Mouse (Mus musculus) stomach, embryonic 14.5 days (tissue): ENCODE results near the gene Ttll11. TPM values are rescaled to one million over a fixed set of nuclear protein-coding genes. Genes with fewer than 3 reads are reported as not detected.

ENCODE experiments used
- ATAC-seq: fragments of 200-750 bp; cut with Nextera tagmentation; 2 replicates; pipeline ENCODE4 v1.8.0; 2017; ENCODE audit warnings: low read depth, moderate TSS enrichment; ENCODE audit not compliant: insufficient number of reproducible peaks, insufficient read depth, low FRiP score
- H3K27ac ChIP-seq: fragments of 300-500 bp; sonication (generic); 2 replicates; pipeline ENCODE4 v1.5.1; 2014; ENCODE audit warnings: mild to moderate bottlenecking, low read length, moderate library complexity, mixed read lengths
- H3K27me3 ChIP-seq: fragments of 300-500 bp; sonication (generic); 2 replicates; pipeline ENCODE4 v1.6.1; 2014; ENCODE audit warnings: low read length, control low read depth, mixed read lengths; ENCODE audit not compliant: control insufficient read depth, insufficient read depth
- H3K36me3 ChIP-seq: fragments of 300-500 bp; sonication (generic); 2 replicates; pipeline ENCODE4 v1.6.1; 2014; ENCODE audit warnings: mild to moderate bottlenecking, control low read depth, low read length, moderate library complexity, mixed read lengths; ENCODE audit not compliant: control insufficient read depth, insufficient read depth
- H3K4me1 ChIP-seq: fragments of 300-500 bp; sonication (generic); 2 replicates; pipeline ENCODE4 v1.6.1; 2014; ENCODE audit warnings: low read length, control low read depth, mixed read lengths; ENCODE audit not compliant: control insufficient read depth, insufficient read depth
- H3K4me2 ChIP-seq: fragments of 300-500 bp; sonication (generic); replicated peaks from 2 replicates; pipeline ENCODE4 v1.6.1; 2014; ENCODE audit warnings: low read depth, low read length, control low read depth
- H3K4me3 ChIP-seq: fragments of 300-500 bp; sonication (generic); 2 replicates; pipeline ENCODE4 v1.5.1; 2014; ENCODE audit warnings: low read depth, low read length, control low read depth
- H3K9ac ChIP-seq: fragments of 300-500 bp; sonication (generic); replicated peaks from 2 replicates; pipeline ENCODE4 v1.6.1; 2014; ENCODE audit warnings: low read depth, mild to moderate bottlenecking, control low read depth, low read length, moderate library complexity, mixed read lengths
- H3K9me3 ChIP-seq: fragments of 300-500 bp; sonication (generic); 2 replicates; pipeline ENCODE4 v1.6.1; 2016; ENCODE audit warnings: low read depth, low read length, control low read depth; ENCODE audit not compliant: control insufficient read depth
- WGBS: fragments of 180-500 bp; shearing (Covaris S2); extraction: QIAGEN DNeasy Blood & Tissue Kit; methylation state at CpG from one replicate; pipeline ENCODE4 v1.1.7; 2014; 5-methylcytosine and 5-hydroxymethylcytosine counted together
- polyA plus RNA-seq: library from polyadenylated mRNA; unstranded; fragments of >200 nt; fragmentation: Nextera tagmentation; extraction: Ambion mirVana; gene quantifications from 2 replicates; pipeline ENCODE4 v1.2.1, GENCODE M21; 2014

The Ttll11 gene
- polyA plus RNA-seq, 1 experiment from 2014 or later, result 0.41 TPM

DNA sequence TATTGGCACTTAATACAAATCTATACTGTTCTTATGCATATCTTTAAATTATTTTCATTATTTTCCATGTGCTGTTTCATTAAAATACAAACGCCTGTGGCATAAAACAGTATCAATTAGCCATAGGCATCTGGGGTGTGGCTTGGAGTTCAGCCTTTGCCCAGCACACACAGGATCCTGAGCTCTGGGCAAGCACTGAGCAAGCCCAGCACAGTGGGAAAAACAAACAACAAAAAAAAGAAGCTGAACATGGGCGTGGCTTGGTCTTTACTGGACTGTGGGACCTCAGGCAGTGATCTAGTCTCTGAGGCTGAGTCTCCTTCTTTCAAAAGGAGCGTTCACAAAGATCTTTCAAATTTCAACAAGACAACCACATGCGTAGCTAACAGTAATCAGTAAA is 116.4 kb downstream of the Ttll11 start:
- ATAC-seq, result no peak
- Histone ChIP-seq H3K27ac (no peak overlapping the region), H3K4me3 (no peak overlapping the region), H3K36me3 (no peaks in the 10 kb centered on the region), H3K9ac (no peak overlapping the region), H3K27me3 (no peaks in the 10 kb centered on the region), H3K4me1 (no peaks in the 10 kb centered on the region), H3K4me2 (no peak overlapping the region), H3K9me3 (no peaks in the 10 kb centered on the region)
- WGBS, result 70% methylated on average over 4 of the region's 4 CpGs

DNA sequence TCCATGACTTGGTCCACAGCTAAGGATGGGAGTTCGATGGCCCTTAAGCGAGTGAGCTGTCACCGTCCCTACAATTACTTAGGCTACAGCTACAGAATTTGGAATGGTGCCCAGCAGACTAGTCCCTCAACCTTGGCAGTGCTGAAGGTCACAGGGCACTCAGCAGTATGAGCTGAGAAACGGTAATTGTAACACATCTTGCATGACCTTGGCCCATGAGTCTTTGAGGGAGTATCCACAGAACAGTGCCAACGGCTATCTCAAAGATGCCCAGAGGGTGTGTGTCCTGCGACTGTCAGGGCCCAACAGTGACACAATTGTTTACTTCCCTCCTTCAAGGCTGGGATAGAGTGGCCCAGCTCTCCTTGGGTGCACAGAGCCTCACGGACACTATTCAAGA is 118.5 kb downstream of the Ttll11 start:
- Histone ChIP-seq H3K27me3 (no peaks in the 10 kb centered on the region), H3K36me3 (no peaks in the 10 kb centered on the region), H3K4me2 (no peak overlapping the region), H3K9ac (no peak overlapping the region), H3K27ac (no peak overlapping the region), H3K9me3 (no peaks in the 10 kb centered on the region), H3K4me3 (no peak overlapping the region), H3K4me1 (no peaks in the 10 kb centered on the region)
- no peak for ATAC-seq
- WGBS, result 83% methylated on average over 7 of the region's 7 CpGs

DNA sequence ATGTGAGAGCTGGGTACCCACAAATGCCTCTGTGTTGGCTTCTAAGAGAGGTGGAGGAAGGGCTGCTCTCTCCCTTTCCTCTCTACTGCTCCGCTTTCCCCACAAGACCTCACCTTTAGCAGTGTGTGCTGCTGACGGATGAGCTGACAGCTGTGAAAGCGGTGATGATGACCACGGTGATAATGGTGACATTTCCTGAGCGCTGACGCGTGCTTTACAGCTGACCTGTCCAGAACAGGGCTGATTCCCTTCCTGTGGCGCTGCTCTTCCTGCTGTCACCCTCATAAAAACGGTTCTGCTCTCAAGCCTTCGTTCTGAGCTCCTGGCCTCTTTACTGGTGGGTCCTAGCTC is 119.3 kb downstream of the Ttll11 start:
- WGBS, result 53% methylated on average over 10 of the region's 10 CpGs

DNA sequence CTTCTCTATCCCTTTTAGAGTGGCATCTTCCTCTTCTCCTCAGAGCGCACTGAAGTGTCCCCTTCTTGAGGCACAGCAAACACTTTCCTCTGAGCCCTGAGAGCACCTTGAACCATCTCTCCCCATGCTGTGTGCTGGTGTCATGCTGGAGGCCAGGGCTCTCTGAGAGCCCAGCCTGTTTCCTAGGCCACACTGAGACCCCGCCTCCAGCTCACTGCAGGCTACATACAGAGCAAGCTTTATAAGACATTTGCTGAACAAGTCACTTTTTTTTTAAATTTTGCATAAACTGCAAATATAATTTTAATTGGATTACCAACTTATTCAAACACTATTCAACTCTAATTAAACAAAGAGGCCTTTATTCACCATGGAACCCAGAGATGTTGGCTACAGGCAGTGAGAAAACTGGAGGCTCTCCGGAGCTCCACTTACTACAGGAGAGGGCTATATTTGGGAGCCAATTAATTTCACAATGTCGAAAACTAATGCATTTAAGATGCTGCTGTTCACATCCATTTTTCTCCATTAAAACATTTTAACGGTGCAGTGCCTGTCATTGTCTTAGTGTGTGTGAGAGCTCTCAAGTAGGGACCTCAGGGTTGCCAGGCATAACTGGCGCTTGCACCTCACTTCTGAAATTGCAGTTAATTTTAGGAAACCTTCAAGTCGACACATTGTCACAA is 119.9 kb downstream of the Ttll11 start:
- no peak overlapping the region for H3K4me2 ChIP-seq
- no peak overlapping the region for H3K27ac ChIP-seq
- WGBS, result 57% methylated on average over 7 of the region's 7 CpGs
- H3K9me3 ChIP-seq, result no peaks in the 10 kb centered on the region
- no peaks in the 10 kb centered on the region for H3K27me3 ChIP-seq
- no peak overlapping the region for H3K9ac ChIP-seq
- H3K4me3 ChIP-seq, result no peak overlapping the region
- ATAC-seq, result no peak
- H3K36me3 ChIP-seq, result no peaks in the 10 kb centered on the region
- no peaks in the 10 kb centered on the region for H3K4me1 ChIP-seq

More for the DNA sequence above, 119.3 kb downstream of the Ttll11 start:
- Histone ChIP-seq H3K4me1 (no peaks in the 10 kb centered on the region), H3K27ac (no peak overlapping the region), H3K9me3 (no peaks in the 10 kb centered on the region), H3K9ac (no peak overlapping the region), H3K4me2 (no peak overlapping the region), H3K4me3 (no peak overlapping the region), H3K27me3 (no peaks in the 10 kb centered on the region), H3K36me3 (no peaks in the 10 kb centered on the region)
- ATAC-seq, result no peak

DNA sequence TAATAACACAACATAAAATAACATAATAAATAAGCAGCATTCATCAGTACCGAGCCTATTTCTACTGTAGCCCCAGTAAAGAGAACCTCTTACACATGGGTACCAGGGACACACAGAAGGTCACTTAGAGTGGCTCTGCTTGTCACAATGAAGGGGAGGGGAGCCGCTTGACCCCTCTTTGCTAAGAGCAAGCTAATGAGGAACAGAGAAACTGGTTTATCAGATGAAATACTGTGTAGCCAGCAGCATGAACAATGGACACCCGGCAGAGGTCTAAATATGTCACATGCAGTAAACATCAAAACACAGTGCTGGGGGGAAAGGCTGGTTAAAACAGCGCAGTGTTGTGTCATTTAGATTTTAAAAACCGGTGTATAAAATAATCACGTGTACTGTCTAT is 121.4 kb downstream of the Ttll11 start:
- no peak overlapping the region for H3K4me3 ChIP-seq
- H3K36me3 ChIP-seq, result no peaks in the 10 kb centered on the region
- no peak overlapping the region for H3K27ac ChIP-seq
- WGBS, result 67% methylated on average over 6 of the region's 6 CpGs
- no peak overlapping the region for H3K4me2 ChIP-seq
- no peaks in the 10 kb centered on the region for H3K4me1 ChIP-seq
- H3K9ac ChIP-seq, result no peak overlapping the region
- no peaks in the 10 kb centered on the region for H3K27me3 ChIP-seq
- ATAC-seq, result no peak
- H3K9me3 ChIP-seq, result no peaks in the 10 kb centered on the region

DNA sequence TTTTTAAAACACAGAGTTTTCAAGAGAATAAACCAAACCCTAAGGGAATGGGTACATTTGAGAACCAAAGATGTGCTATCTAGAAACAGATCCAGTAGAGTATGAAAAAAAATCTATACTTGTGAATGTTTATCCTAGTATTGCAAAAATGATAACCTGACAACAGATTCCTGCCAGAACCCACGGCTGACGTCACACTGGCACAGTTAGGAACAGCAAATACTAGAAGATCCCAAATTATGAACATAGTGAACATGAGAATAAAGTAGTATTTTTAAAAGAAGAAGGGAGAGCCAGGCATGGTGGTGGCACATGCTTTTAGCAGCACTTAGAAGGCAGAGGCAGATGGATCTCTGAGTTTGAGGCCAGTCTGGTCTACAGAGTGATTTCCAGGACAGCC is 122.8 kb downstream of the Ttll11 start:
- Histone ChIP-seq H3K9me3 (no peaks in the 10 kb centered on the region), H3K4me3 (no peak overlapping the region), H3K4me2 (no peak overlapping the region), H3K36me3 (no peaks in the 10 kb centered on the region), H3K27me3 (no peaks in the 10 kb centered on the region), H3K9ac (no peak overlapping the region), H3K27ac (no peak overlapping the region), H3K4me1 (peaks cover 6% of the 10 kb centered on the region; the same call in 1 of the 2 replicates)
- 77% methylated on average over 2 of the region's 2 CpGs for WGBS
- no peak for ATAC-seq

DNA sequence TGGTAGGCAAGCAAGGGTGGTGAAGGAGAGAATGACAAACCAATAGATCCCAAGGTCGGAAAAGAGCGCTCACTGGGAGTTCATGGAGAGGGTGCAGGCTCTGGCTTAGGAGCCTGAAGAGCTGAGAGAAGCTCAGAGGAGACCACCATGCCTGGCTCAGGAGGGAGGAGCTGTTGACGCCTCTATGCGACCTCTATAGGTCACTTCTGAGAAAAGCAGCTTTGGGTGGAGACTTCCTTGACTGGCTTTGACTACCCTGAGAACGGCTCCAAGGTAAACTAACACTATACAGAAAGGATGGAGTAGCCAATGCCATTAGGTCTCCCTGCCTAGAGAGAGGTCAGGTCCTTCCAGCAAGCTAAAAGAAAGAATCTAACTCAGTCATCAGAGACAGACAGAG is 124.8 kb downstream of the Ttll11 start:
- H3K4me2 ChIP-seq, result no peak overlapping the region
- H3K36me3 ChIP-seq, result no peaks in the 10 kb centered on the region
- WGBS, result 35% methylated on average over 5 of the region's 5 CpGs
- H3K4me1 ChIP-seq, result peaks cover 15% of the 10 kb centered on the region; the same call in 1 of the 2 replicates
- H3K4me3 ChIP-seq, result no peak overlapping the region
- no peak for ATAC-seq
- no peak overlapping the region for H3K27ac ChIP-seq
- H3K9ac ChIP-seq, result no peak overlapping the region
- no peaks in the 10 kb centered on the region for H3K27me3 ChIP-seq
- H3K9me3 ChIP-seq, result no peaks in the 10 kb centered on the region

DNA sequence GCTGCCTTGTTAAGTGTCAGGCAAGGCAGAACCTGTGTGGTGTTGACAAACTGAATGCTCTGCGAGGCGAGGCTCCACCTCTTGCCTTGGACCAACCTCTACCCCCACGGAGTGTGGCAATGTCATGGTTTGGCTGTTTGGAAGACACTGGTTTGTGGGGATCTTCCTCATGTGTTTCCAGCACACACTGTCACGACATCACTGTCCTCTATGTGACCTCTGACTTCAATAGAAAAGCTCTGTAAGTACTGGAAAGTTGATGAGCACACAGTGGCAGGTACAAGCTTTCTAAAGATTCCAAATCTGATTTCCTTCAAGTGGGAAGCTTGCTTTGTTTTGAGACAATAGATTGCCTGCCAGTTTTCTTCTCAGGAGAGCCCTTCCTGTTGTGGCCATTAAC is 126.7 kb downstream of the Ttll11 start:
- no peak for ATAC-seq
- Histone ChIP-seq H3K9ac (no peak overlapping the region), H3K36me3 (no peaks in the 10 kb centered on the region), H3K4me3 (no peak overlapping the region), H3K9me3 (no peaks in the 10 kb centered on the region), H3K27me3 (no peaks in the 10 kb centered on the region), H3K4me1 (peaks cover 15% of the 10 kb centered on the region; the same call in 1 of the 2 replicates), H3K27ac (no peak overlapping the region), H3K4me2 (no peak overlapping the region)
- 64% methylated on average over 4 of the region's 4 CpGs for WGBS

DNA sequence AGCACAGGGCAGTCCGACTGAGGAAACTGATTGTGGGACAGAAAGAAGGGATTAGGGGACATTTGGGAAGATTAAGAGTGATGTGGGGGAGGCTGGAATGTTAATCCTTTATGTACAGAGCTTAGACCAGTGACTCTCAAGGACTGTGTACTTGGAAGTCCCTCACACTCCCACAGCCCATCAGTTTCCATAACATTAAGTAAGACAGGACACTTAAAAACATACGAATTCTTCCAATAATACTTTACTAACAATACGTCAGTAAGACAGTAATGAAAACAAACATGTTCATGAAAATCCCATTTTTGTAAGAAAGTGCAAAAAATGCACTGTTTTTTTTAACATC is 127.6 kb downstream of the Ttll11 start:
- Histone ChIP-seq H3K27me3 (no peaks in the 10 kb centered on the region), H3K36me3 (no peaks in the 10 kb centered on the region), H3K4me1 (peaks cover 15% of the 10 kb centered on the region; the same call in 1 of the 2 replicates), H3K4me2 (no peak overlapping the region), H3K4me3 (no peak overlapping the region), H3K27ac (no peak overlapping the region), H3K9me3 (no peaks in the 10 kb centered on the region), H3K9ac (no peak overlapping the region)
- WGBS, result 22% methylated on average over 3 of the region's 3 CpGs
- ATAC-seq, result no peak
